Mouse (Mus musculus): Measurements from ENCODE around the gene Adamtsl1.

Adamtsl1 gene

GRCm38 (mm10) chr4:85669735-85670134, 155.8 kb downstream of the Adamtsl1 start:
- no peak for DNase-seq (ENCODE audit: low read depth, low spot score)

DNA sequence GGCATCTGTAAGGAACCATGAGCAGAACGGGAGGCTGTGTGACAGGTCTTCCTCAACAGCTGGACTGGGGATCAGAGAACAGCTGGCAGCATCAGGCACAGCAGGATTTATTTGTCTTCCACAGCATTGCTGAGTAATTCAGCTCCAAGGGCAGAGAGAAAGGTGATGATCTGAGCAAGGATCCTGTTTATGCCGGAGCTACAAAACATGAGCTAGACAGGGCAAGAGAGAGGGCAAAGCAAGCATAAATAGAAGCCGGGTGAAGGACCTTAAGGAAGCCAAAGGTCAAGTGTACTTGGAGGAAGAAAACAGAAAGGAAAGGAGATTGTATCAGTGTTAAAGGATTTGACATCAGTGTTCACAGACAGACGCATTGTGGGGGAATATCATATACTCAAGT, 158.3 kb downstream of the Adamtsl1 start:
- DNase-seq (ENCODE audit: low read depth, low spot score): no peak

- no peak for DNase-seq (ENCODE audit: low read depth, low spot score)
These were observed 163.6 kb downstream of the Adamtsl1 start for GRCm38 (mm10) chr4:85677621-85678020.

GRCm38 (mm10) chr4:85686160-85686559, 172.2 kb downstream of the Adamtsl1 start:
- DNase-seq (ENCODE audit: low read depth, low spot score): no peak

- DNase-seq (ENCODE audit: low read depth, low spot score): no peak
These were observed 181.3 kb downstream of the Adamtsl1 start for GRCm38 (mm10) chr4:85695237-85695636.

- no peak for DNase-seq (ENCODE audit: low read depth, low spot score)
These were observed 193.5 kb downstream of the Adamtsl1 start for GRCm38 (mm10) chr4:85707352-85708057.

GRCm38 (mm10) chr4:85709636-85710035, 195.7 kb downstream of the Adamtsl1 start:
- no peak for DNase-seq (ENCODE audit: low read depth, low spot score)

- no peak for DNase-seq (ENCODE audit: low read depth, low spot score)
These were observed 211.0 kb downstream of the Adamtsl1 start for GRCm38 (mm10) chr4:85724999-85725398.

DNA sequence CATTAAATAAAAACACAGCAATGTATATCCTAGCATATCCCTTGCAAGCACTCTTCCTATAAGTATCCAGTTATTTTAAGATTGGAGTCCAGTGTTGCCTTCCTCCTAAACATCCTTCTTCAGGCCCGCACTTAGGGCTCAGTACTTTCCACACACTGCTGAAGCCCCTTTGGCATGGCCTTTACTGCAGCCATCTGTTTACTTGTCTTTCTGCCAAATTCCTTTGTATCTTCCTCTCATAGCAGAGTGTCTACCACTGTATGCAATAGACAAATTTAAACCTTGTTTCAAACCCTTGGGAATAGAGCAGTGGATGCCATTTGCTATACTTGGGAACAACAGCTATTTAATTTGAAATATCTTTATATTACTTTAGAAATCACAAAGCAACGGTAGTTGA, 213.8 kb downstream of the Adamtsl1 start:
- no peak for DNase-seq (ENCODE audit: low read depth, low spot score)

GRCm38 (mm10) chr4:85728416-85728815, 214.4 kb downstream of the Adamtsl1 start:
- no peak for DNase-seq (ENCODE audit: low read depth, low spot score)

- no peak for DNase-seq (ENCODE audit: low read depth, low spot score)
These were observed 226.5 kb downstream of the Adamtsl1 start for GRCm38 (mm10) chr4:85740478-85740877.

DNA sequence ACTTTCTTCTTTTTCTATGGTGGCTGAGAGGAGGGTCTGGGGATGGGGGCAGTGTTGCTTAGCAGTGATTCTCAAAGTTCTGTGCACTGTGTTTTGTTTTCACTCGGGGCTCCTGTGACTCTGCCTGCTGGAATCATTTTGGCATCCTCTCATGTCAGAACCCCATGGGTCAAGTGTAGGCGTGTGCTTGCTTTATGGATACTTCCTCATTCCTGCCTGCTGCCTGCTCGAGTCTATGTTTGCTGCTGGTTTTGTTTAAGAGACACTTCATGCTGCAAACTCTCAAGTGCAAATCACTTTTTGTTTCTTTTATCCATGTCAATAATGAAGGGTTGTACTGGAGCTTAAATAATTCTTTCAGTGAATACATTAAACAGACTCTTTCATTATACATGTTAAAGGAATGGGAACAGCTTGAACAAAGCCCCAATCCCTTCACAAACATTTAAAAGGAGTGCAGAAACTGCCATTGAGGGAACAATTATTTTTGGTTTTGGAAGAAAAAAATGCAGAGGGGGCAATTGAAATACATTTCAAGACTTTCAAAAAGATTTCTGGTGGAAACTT, 227.9 kb downstream of the Adamtsl1 start:
- DNase-seq (ENCODE audit: low read depth, low spot score): no peak

DNA sequence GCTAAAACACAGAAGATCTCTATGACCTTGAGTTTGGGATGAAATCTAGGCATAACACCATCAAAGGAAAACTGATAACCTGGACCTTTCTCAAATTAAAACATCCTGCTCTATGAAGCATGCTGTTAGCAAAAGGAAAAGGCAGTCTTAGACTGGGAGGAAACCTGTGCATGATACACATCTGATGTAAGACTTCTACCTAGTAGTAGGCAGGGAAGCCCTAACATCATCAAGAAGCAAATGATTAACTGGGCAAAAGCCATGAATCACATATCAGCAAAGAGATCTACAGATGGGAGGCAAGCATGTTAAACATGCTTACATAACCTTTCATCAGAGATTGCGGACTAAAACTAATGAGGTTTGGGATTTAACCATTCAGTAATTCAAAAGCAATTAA, 229.5 kb downstream of the Adamtsl1 start:
- DNase-seq (ENCODE audit: low read depth, low spot score): no peak

GRCm38 (mm10) chr4:85762684-85763083, 248.7 kb downstream of the Adamtsl1 start:
- no peak for DNase-seq (ENCODE audit: low read depth, low spot score)

GRCm38 (mm10) chr4:85763161-85764014, 249.4 kb downstream of the Adamtsl1 start:
- DNase-seq (ENCODE audit: low read depth, low spot score): no peak

- DNase-seq (ENCODE audit: low read depth, low spot score): no peak
These were observed 250.1 kb downstream of the Adamtsl1 start for GRCm38 (mm10) chr4:85764015-85764450.

DNA sequence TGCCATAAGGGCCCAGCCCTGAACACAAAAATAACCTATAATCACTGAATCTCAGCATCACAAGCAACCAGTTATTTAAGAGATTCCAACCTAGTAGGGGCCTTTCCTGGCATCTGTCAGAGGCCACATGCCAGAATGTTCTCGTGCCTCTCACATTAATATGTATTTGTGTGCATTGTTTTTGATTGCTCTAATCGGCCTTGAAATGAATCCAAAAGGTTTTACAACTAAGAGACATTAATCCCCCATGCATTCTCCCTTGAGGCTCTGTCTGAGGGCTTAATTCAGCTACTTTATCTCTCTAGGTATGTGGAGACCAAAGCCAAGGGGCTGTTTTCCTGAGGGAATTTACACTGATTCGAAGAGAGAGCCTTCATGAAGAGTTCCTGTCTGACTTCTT, 250.5 kb downstream of the Adamtsl1 start:
- no peak for DNase-seq (ENCODE audit: low read depth, low spot score)

DNA sequence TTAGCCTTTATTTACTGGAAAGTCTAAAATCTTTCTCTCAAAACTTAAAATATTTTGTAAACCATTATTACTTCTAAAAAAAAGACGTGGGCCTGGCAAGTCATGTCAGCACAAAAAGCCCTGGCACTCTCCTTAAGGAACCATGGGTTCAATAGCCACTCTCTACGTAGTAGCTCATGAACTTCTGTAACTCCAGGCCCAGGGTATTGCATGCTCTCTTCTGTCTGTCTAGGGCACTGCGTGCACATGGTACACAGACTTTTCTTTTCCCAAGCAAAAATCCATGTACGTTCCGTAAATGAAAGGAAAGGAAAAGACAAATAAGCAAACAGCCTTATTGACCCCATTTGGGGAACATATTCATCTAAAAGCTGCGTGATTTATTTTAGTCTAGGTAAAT, 253.7 kb downstream of the Adamtsl1 start:
- no peak for DNase-seq (ENCODE audit: low read depth, low spot score)

- DNase-seq (ENCODE audit: low read depth, low spot score): no peak
These were observed 254.1 kb downstream of the Adamtsl1 start for GRCm38 (mm10) chr4:85768107-85768506.

GRCm38 (mm10) chr4:85782511-85782910, 268.5 kb downstream of the Adamtsl1 start:
- DNase-seq (ENCODE audit: low read depth, low spot score): no peak

DNA sequence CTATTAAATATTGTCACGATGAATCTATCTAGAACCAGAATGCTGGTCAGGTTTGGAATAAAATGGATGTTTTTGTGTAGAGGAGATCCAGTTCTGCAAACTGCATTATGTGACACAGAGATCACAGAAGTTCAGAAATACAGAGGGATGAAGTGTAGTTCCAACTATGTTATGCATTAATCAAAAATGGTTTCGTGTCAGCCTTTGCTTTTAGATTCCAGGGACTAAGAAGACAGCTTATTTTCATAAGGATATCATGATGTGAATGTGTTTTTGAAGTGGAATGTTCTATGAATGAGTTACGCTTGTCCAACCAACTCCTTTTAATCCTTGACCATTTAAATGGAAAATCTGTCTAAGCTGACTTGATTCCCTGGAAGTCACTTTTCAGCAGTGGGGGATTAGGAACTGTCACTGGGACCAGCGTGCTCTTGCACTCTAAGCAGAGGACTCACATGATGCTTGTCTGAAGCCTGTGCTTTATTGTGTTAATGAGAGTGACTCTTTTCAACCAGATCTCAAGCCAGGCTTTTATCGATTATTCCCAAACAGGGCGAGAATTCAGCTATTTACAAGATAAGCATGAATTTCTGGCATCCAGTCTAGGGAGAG, 269.9 kb downstream of the Adamtsl1 start:
- DNase-seq (ENCODE audit: low read depth, low spot score): no peak

GRCm38 (mm10) chr4:85784428-85784827, 270.5 kb downstream of the Adamtsl1 start:
- DNase-seq (ENCODE audit: low read depth, low spot score): no peak
